Mouse (Mus musculus) embryonic fibroblast, embryonic 13.5 days (primary cell): Measurements from ENCODE around the gene Cpa5. TPM values are rescaled to one million over a fixed set of nuclear protein-coding genes. Genes with fewer than 3 reads are reported as not detected.

Experiments
- H3K27ac ChIP-seq: 2 replicates; pipeline ENCODE4 v1.5.1; 2012; ENCODE audit warnings: low read length, control low read depth, inconsistent platforms; ENCODE audit not compliant: insufficient read depth
- H3K4me1 ChIP-seq: 2 replicates; pipeline ENCODE4 v1.6.1; 2011; ENCODE audit warnings: low read length; ENCODE audit not compliant: control insufficient read depth, insufficient read depth
- H3K4me3 ChIP-seq: 2 replicates; pipeline ENCODE4 v1.5.1; 2011; ENCODE audit warnings: mild to moderate bottlenecking, control low read depth, low read length; ENCODE audit not compliant: insufficient read depth
- CTCF ChIP-seq: IDR thresholded peaks from 2 replicates; pipeline ENCODE4 v1.5.1; 2011; ENCODE audit warnings: mild to moderate bottlenecking, control low read depth, low read length, moderate library complexity, borderline replicate concordance; ENCODE audit not compliant: insufficient read depth
- POLR2A ChIP-seq: IDR thresholded peaks from 2 replicates; pipeline ENCODE4 v1.6.1; 2011; ENCODE audit warnings: low read depth, mild to moderate bottlenecking, control low read depth, low read length, moderate library complexity
- polyA plus RNA-seq: library from polyadenylated mRNA; stranded (reverse); fragments of >200 nt; gene quantifications from 2 replicates; pipeline ENCODE4 v1.2.4, GENCODE M21; 2011; ENCODE audit warnings: low read depth; ENCODE audit not compliant: missing spikeins, insufficient read length

Cpa5 gene
- polyA plus RNA-seq, 1 experiment, result not detected

- Histone ChIP-seq H3K4me3 (no peak overlapping the region), H3K4me1 (no peaks in the 10 kb centered on the region; the same call in 1 of the 2 replicates), H3K27ac (no peak overlapping the region)
- TF ChIP-seq CTCF, result no peak
- no peak for TF ChIP-seq POLR2A
Observed at GRCm38 (mm10) chr6:30618735-30619134, 7.9 kb downstream of the Cpa5 start.

GRCm38 (mm10) chr6:30619606-30620005, 8.8 kb downstream of the Cpa5 start:
- no peak for TF ChIP-seq CTCF
- no peak for TF ChIP-seq POLR2A
- Histone ChIP-seq H3K4me1 (no peaks in the 10 kb centered on the region; the same call in 1 of the 2 replicates), H3K27ac (no peak overlapping the region), H3K4me3 (no peak overlapping the region)

GRCm38 (mm10) chr6:30620591-30620990, 9.8 kb downstream of the Cpa5 start:
- TF ChIP-seq POLR2A (no peak), CTCF (no peak)
- H3K27ac ChIP-seq, result no peak overlapping the region
- H3K4me3 ChIP-seq, result no peak overlapping the region
- H3K4me1 ChIP-seq, result no peaks in the 10 kb centered on the region; the same call in 1 of the 2 replicates

GRCm38 (mm10) chr6:30620994-30621393, 10.2 kb downstream of the Cpa5 start:
- H3K4me3 ChIP-seq, result no peak overlapping the region
- no peaks in the 10 kb centered on the region; the same call in 1 of the 2 replicates for H3K4me1 ChIP-seq
- H3K27ac ChIP-seq, result no peak overlapping the region
- no peak for TF ChIP-seq CTCF
- TF ChIP-seq POLR2A, result no peak

GRCm38 (mm10) chr6:30621986-30622389, 11.2 kb downstream of the Cpa5 start:
- H3K27ac ChIP-seq, result no peak overlapping the region
- no peaks in the 10 kb centered on the region for H3K4me1 ChIP-seq
- no peak overlapping the region for H3K4me3 ChIP-seq
- no peak for TF ChIP-seq POLR2A
- TF ChIP-seq CTCF, result no peak

GRCm38 (mm10) chr6:30624763-30625162, 14.0 kb downstream of the Cpa5 start:
- no peak overlapping the region for H3K4me3 ChIP-seq
- H3K27ac ChIP-seq, result no peak overlapping the region

GRCm38 (mm10) chr6:30628152-30628551, 17.3 kb downstream of the Cpa5 start:
- no peak for TF ChIP-seq POLR2A
- TF ChIP-seq CTCF, result no peak
- H3K27ac ChIP-seq, result no peak overlapping the region
- no peaks in the 10 kb centered on the region for H3K4me1 ChIP-seq
- no peak overlapping the region for H3K4me3 ChIP-seq

More at GRCm38 (mm10) chr6:30624763-30625162, 14.0 kb downstream of the Cpa5 start:
- no peak for TF ChIP-seq POLR2A
- no peak for TF ChIP-seq CTCF
- H3K4me1 ChIP-seq, result no peaks in the 10 kb centered on the region

GRCm38 (mm10) chr6:30629989-30630388, 19.2 kb downstream of the Cpa5 start:
- TF ChIP-seq POLR2A (no peak), CTCF (no peak)
- no peak overlapping the region for H3K27ac ChIP-seq
- H3K4me3 ChIP-seq, result no peak overlapping the region
- no peaks in the 10 kb centered on the region for H3K4me1 ChIP-seq

- H3K4me1 ChIP-seq, result peaks cover 7% of the 10 kb centered on the region; the same call in 1 of the 2 replicates
- H3K27ac ChIP-seq, result peak overlapping the region; percentile 81
- no peak for TF ChIP-seq POLR2A
- no peak for TF ChIP-seq CTCF
- H3K4me3 ChIP-seq, result no peak overlapping the region
Observed at GRCm38 (mm10) chr6:30635361-30635862, 24.6 kb downstream of the Cpa5 start.

- H3K4me1 ChIP-seq, result peaks cover 7% of the 10 kb centered on the region; the same call in 1 of the 2 replicates
- peak overlapping the region; percentile 88 for H3K27ac ChIP-seq
- TF ChIP-seq POLR2A, result no peak
- no peak for TF ChIP-seq CTCF
- no peak overlapping the region for H3K4me3 ChIP-seq
Observed at GRCm38 (mm10) chr6:30636186-30636842, 25.5 kb downstream of the Cpa5 start.
